ENCODE assay signal across 9 mouse cellular contexts in genomic region chr9:64252591-64253020, GRCm38 (mm10). TPM values are rescaled to one million over a fixed set of nuclear protein-coding genes. Genes with fewer than 3 reads are reported as not detected.
DNase-seq lines count a peak whose midpoint lies in the region; ATAC-seq and TF ChIP-seq lines count a peak whose summit lies in the region.
"Had no signal": no experiment of that assay in that cellular context is flagged by ENCODE, and none has a peak within 500 bp of the region (broad histone marks: within the 10 kb centered on the region; RNA-seq: fewer than 3 reads in every experiment).

No protein-coding gene starts in this region.

- H3K36me3 ChIP-seq in forebrain, embryonic 15.5 days = no peaks in the 10 kb centered on the region
- H3K36me3 ChIP-seq in hindbrain, embryonic 15.5 days = no peaks in the 10 kb centered on the region
- H3K36me3 ChIP-seq in liver, adult 2 months (ENCODE audit: control insufficient read depth, insufficient read depth, low read length) = no peaks in the 10 kb centered on the region
- H3K36me3 ChIP-seq in neural tube, embryonic 11.5 days (ENCODE audit: control insufficient read depth, insufficient read depth, low read length) = no peaks in the 10 kb centered on the region

- under 1% methylated on average over 16 of the region's 16 CpGs for WGBS in forebrain, embryonic 15.5 days
- 0% methylated on average over 16 of the region's 16 CpGs for WGBS in hindbrain, embryonic 15.5 days
- WGBS in liver, adult 2 months = under 1% methylated on average over 16 of the region's 16 CpGs
- under 1% methylated on average over 16 of the region's 16 CpGs for WGBS in neural tube, embryonic 11.5 days

- H3K27ac ChIP-seq in forebrain, embryonic 15.5 days (replicated peaks) = peak overlapping the region; percentile 90
- H3K27ac ChIP-seq in hindbrain, embryonic 15.5 days (replicated peaks) = peak overlapping the region; percentile 91
- H3K27ac ChIP-seq in liver, adult 2 months (replicated peaks; ENCODE audit: insufficient read depth, low read depth, low read length) = peak overlapping the region; percentile 78
- peak overlapping the region; percentile 75; the same call in 1 of the 2 replicates for H3K27ac ChIP-seq in neural tube, embryonic 11.5 days (ENCODE audit: low read depth, low read length)

- peak overlapping the region; percentile 85 for H3K4me2 ChIP-seq in forebrain, embryonic 15.5 days (replicated peaks)
- peak overlapping the region; percentile 86 for H3K4me2 ChIP-seq in hindbrain, embryonic 15.5 days
- H3K4me2 ChIP-seq in neural tube, embryonic 11.5 days (ENCODE audit: low read depth) = peak overlapping the region; percentile 78

- peak; percentile 16; the same call in 1 of the 2 replicates for TF ChIP-seq CTCF in liver, adult 2 months (IDR thresholded peaks at IDR 0.05; ENCODE audit: low read depth, low read length)

- ATAC-seq in forebrain, embryonic 15.5 days (replicated peaks) = no peak
- no peak for ATAC-seq in hindbrain, embryonic 15.5 days (ENCODE audit: low FRiP score, low read depth)
- no peak for ATAC-seq in neural tube, embryonic 11.5 days (ENCODE audit: insufficient read depth, low FRiP score, low TSS enrichment)

- peak; percentile 31 for DNase-seq in embryo, embryonic 10 days (ENCODE audit: low spot score)
- no peak for DNase-seq in embryo, embryonic 9.5 days (ENCODE audit: extremely low spot score)
- peak; percentile 23 for DNase-seq in c-Kit-positive CD71-positive TER-119-negative erythroid progenitor cells, embryonic 14.5 days (ENCODE audit: low read depth)
- DNase-seq in liver, adult 2 months (ENCODE audit: extremely low read depth, low read depth, low spot score) = peak; percentile 67
- peak; percentile 42 for DNase-seq in neural tube, embryonic 11.5 days (ENCODE audit: low spot score)
- DNase-seq in adrenal gland, adult 8-10 months = no peak

- H3K9ac ChIP-seq in forebrain, embryonic 15.5 days (replicated peaks) = peak overlapping the region; percentile 76
- H3K9ac ChIP-seq in hindbrain, embryonic 15.5 days = peak overlapping the region; percentile 85
- peak overlapping the region; percentile 91 for H3K9ac ChIP-seq in liver, adult 2 months (ENCODE audit: low read depth, low read length)
- peak overlapping the region; percentile 82 for H3K9ac ChIP-seq in neural tube, embryonic 11.5 days (ENCODE audit: low read length)

- H3K4me3 ChIP-seq in forebrain, embryonic 15.5 days = peak overlapping the region; percentile 84
- peak overlapping the region; percentile 90 for H3K4me3 ChIP-seq in hindbrain, embryonic 15.5 days
- H3K4me3 ChIP-seq in liver, adult 2 months (ENCODE audit: insufficient read depth, low read depth, low read length) = peak overlapping the region; percentile 81
- peak overlapping the region; percentile 87 for H3K4me3 ChIP-seq in neural tube, embryonic 11.5 days (ENCODE audit: low read depth, low read length)

- H3K79me2 ChIP-seq in liver, adult 2 months (ENCODE audit: control insufficient read depth, insufficient read depth, low read length) = peaks cover 24% of the 10 kb centered on the region

- H3K9me3 ChIP-seq in forebrain, embryonic 15.5 days = no peaks in the 10 kb centered on the region
- H3K9me3 ChIP-seq in hindbrain, embryonic 15.5 days = no peaks in the 10 kb centered on the region
- no peaks in the 10 kb centered on the region for H3K9me3 ChIP-seq in neural tube, embryonic 11.5 days (ENCODE audit: control insufficient read depth, low read length)

- TF ChIP-seq POLR2A in liver, adult 2 months (IDR thresholded peaks at IDR 0.05; ENCODE audit: extremely low read depth, insufficient read depth, low read length) = no peak

- peaks cover 15% of the 10 kb centered on the region for H3K4me1 ChIP-seq in forebrain, embryonic 15.5 days
- peaks cover 26% of the 10 kb centered on the region for H3K4me1 ChIP-seq in hindbrain, embryonic 15.5 days (replicated peaks)
- peaks cover 12% of the 10 kb centered on the region; the same call in 1 of the 2 replicates for H3K4me1 ChIP-seq in liver, adult 2 months (ENCODE audit: control insufficient read depth, insufficient read depth, low read length)
- peaks cover 5% of the 10 kb centered on the region; the same call in 1 of the 2 replicates for H3K4me1 ChIP-seq in neural tube, embryonic 11.5 days (ENCODE audit: control insufficient read depth, insufficient read depth, low read length)

- H3K27me3 ChIP-seq in forebrain, embryonic 15.5 days = no peaks in the 10 kb centered on the region
- no peaks in the 10 kb centered on the region for H3K27me3 ChIP-seq in hindbrain, embryonic 15.5 days
- H3K27me3 ChIP-seq in liver, adult 2 months (ENCODE audit: control insufficient read depth, insufficient read depth, low read length) = no peaks in the 10 kb centered on the region
- no peaks in the 10 kb centered on the region for H3K27me3 ChIP-seq in neural tube, embryonic 11.5 days (ENCODE audit: control insufficient read depth, insufficient read depth, low read length)

RNA-seq across cellular contexts. Expression of gene Map2k1, which starts 0.8 kb away (rescaled TPM):
- 46.0 and 47.8 TPM in 2 replicates for polyA plus RNA-seq in forebrain, embryonic 15.5 days (2015; fragmentation: Nextera tagmentation; extraction: Ambion mirVana)
- 71.0 and 72.2 TPM in 2 replicates for polyA plus RNA-seq in hindbrain, embryonic 15.5 days (2015; fragmentation: Nextera tagmentation; extraction: Ambion mirVana)
- total RNA-seq in liver, adult 2 months (2014; rRNA removed) = 34.7 and 40.3 TPM in 2 replicates
- 26.4 and 26.8 TPM in 2 replicates for polyA plus RNA-seq in liver, adult 2 months (2012; rRNA removed)
- 81.0 and 84.5 TPM in 2 replicates for polyA plus RNA-seq in neural tube, embryonic 11.5 days (2014; fragmentation: Nextera tagmentation; extraction: Ambion mirVana)
- total RNA-seq in adrenal gland, adult 8-10 months (2022) = 10 to 100 TPM; 83.4 to 93.7 (median 91.9) TPM

RNA-seq across cellular contexts. Expression of gene Uchl4, which starts 17.6 kb away (rescaled TPM):
- polyA plus RNA-seq in forebrain, embryonic 15.5 days (2015; fragmentation: Nextera tagmentation; extraction: Ambion mirVana) = 1.8 and 2.0 TPM in 2 replicates
- 2.7 and 3.2 TPM in 2 replicates for polyA plus RNA-seq in hindbrain, embryonic 15.5 days (2015; fragmentation: Nextera tagmentation; extraction: Ambion mirVana)
- total RNA-seq in liver, adult 2 months (2014; rRNA removed) = 0.09 TPM in 1 of 2 replicates, not detected in the other
- not detected in 2 replicates for polyA plus RNA-seq in liver, adult 2 months (2012; rRNA removed)
- polyA plus RNA-seq in neural tube, embryonic 11.5 days (2014; fragmentation: Nextera tagmentation; extraction: Ambion mirVana) = 1.7 and 2.4 TPM in 2 replicates
- total RNA-seq in adrenal gland, adult 8-10 months (2022) = 1 to 10 TPM; 1.5 to 2.7 (median 2.4) TPM
- total RNA-seq: hematopoietic stem cell, adult 5-6 weeks had no signal

RNA-seq across cellular contexts. Expression of gene Tipin, which starts 28.8 kb away (rescaled TPM):
- polyA plus RNA-seq in forebrain, embryonic 15.5 days (2015; fragmentation: Nextera tagmentation; extraction: Ambion mirVana) = 130 TPM in 2 replicates
- 82.3 and 84.9 TPM in 2 replicates for polyA plus RNA-seq in hindbrain, embryonic 15.5 days (2015; fragmentation: Nextera tagmentation; extraction: Ambion mirVana)
- total RNA-seq in liver, adult 2 months (2014; rRNA removed) = 5.7 and 6.0 TPM in 2 replicates
- 1.4 and 2.5 TPM in 2 replicates for polyA plus RNA-seq in liver, adult 2 months (2012; rRNA removed)
- polyA plus RNA-seq in neural tube, embryonic 11.5 days (2014; fragmentation: Nextera tagmentation; extraction: Ambion mirVana) = 218 and 240 TPM in 2 replicates
- 10 to 100 TPM; 15.2 to 32.4 (median 20.6) TPM for total RNA-seq in adrenal gland, adult 8-10 months (2022)

Comparison
In these comparisons a context has a peak if more than half of its experiments do, and no peak if none do; other contexts are left out.
1. DNase-seq: peak in embryo, embryonic 10 days (single experiment), c-Kit-positive CD71-positive TER-119-negative erythroid progenitor cells, embryonic 14.5 days (single experiment), liver, adult 2 months (single experiment) and neural tube, embryonic 11.5 days (single experiment); none in embryo, embryonic 9.5 days (single experiment) and adrenal gland, adult 8-10 months (single experiment).
2. RNA of gene Tipin, which starts 28.8 kb away (polyA plus RNA-seq): 218 to 240 TPM in neural tube, embryonic 11.5 days, 130 TPM in forebrain, embryonic 15.5 days and 82.3 to 84.9 TPM in hindbrain, embryonic 15.5 days; 1.4 to 2.5 TPM in liver, adult 2 months; every median in the first group is over 10 times any median in the second.
3. Peak in every context shown above with its lines, with median percentiles within 50 percentile points of each other: H3K27ac ChIP-seq, H3K4me2 ChIP-seq, H3K4me3 ChIP-seq and H3K9ac ChIP-seq.